Mouse (Mus musculus) embryonic facial prominence, embryonic 14.5 days (tissue): ENCODE data around the gene Fmn2. TPM values are rescaled to one million over a fixed set of nuclear protein-coding genes. Genes with fewer than 3 reads are reported as not detected.

Experiments used
- ATAC-seq: fragments of 200-750 bp; cut with Nextera tagmentation; 2 replicates; pipeline ENCODE4 v1.8.0; 2017; ENCODE audit warnings: low read depth, moderate number of reproducible peaks, moderate TSS enrichment
- DNase-seq: peaks from one replicate; pipeline ENCODE4 v3.0.0-alpha.2; 2015; ENCODE audit warnings: low spot score
- H3K27ac ChIP-seq: fragments of 300-500 bp; sonication (generic); replicated peaks from 2 replicates; pipeline ENCODE4 v1.5.1; 2014; ENCODE audit warnings: low read depth, mild to moderate bottlenecking, low read length, moderate library complexity
- H3K27me3 ChIP-seq: fragments of 300-500 bp; sonication (generic); replicated peaks from 2 replicates; pipeline ENCODE4 v1.6.1; 2014; ENCODE audit warnings: low read length; ENCODE audit not compliant: control insufficient read depth, insufficient read depth
- H3K36me3 ChIP-seq: fragments of 300-500 bp; sonication (generic); 2 replicates; pipeline ENCODE4 v1.6.1; 2014; ENCODE audit warnings: low read length, mixed read lengths; ENCODE audit not compliant: control insufficient read depth, insufficient read depth
- H3K4me1 ChIP-seq: fragments of 300-500 bp; sonication (generic); 2 replicates; pipeline ENCODE4 v1.6.1; 2014; ENCODE audit warnings: antibody characterized with exemption, low read length; ENCODE audit not compliant: control insufficient read depth, insufficient read depth
- H3K4me2 ChIP-seq: fragments of 300-500 bp; sonication (generic); 2 replicates; pipeline ENCODE4 v1.6.1; 2014; ENCODE audit warnings: low read depth, mild to moderate bottlenecking, low read length, moderate library complexity, mixed read lengths
- H3K4me3 ChIP-seq: fragments of 300-500 bp; sonication (generic); 2 replicates; pipeline ENCODE4 v1.5.1; 2014; ENCODE audit warnings: low read depth, mild to moderate bottlenecking, low read length
- H3K9ac ChIP-seq: fragments of 300-500 bp; sonication (generic); 2 replicates; pipeline ENCODE4 v1.6.1; 2014; ENCODE audit warnings: low read depth, mild to moderate bottlenecking, low read length, moderate library complexity, mixed read lengths
- H3K9me3 ChIP-seq: fragments of 300-500 bp; sonication (generic); 2 replicates; pipeline ENCODE4 v1.6.1; 2016; ENCODE audit warnings: low read length; ENCODE audit not compliant: control insufficient read depth
- WGBS: fragments of 180-500 bp; shearing (Covaris S2); extraction: QIAGEN DNeasy Blood & Tissue Kit; methylation state at CpG from one replicate; pipeline ENCODE4 v1.1.7; 2014; 5-methylcytosine and 5-hydroxymethylcytosine counted together
- polyA plus RNA-seq: library from polyadenylated mRNA; unstranded; fragments of >200 nt; fragmentation: Nextera tagmentation; extraction: Ambion mirVana; gene quantifications from 2 replicates; pipeline ENCODE4 v1.2.1, GENCODE M21; 2014

Gene Fmn2
- polyA plus RNA-seq, 1 experiment from 2014 or later = 1.3 TPM

- ATAC-seq (peak; percentile 84; the same call in 1 of the 2 replicates), DNase-seq (peak; percentile 35)
- Histone ChIP-seq H3K9ac (no peak overlapping the region), H3K36me3 (no peaks in the 10 kb centered on the region), H3K9me3 (no peaks in the 10 kb centered on the region), H3K27me3 (no peaks in the 10 kb centered on the region), H3K4me1 (0 out of 2 replicates have a peak, but pooled peaks cover 4% of the 10 kb centered on the region), H3K4me3 (no peak overlapping the region), H3K4me2 (no peak overlapping the region), H3K27ac (no peak overlapping the region)
- 44% methylated on average over 11 of the region's 11 CpGs for WGBS
Observed at GRCm38 (mm10) chr1:174536742-174537453, 35.3 kb downstream of the Fmn2 start.

GRCm38 (mm10) chr1:174537491-174537890 lies 35.9 kb downstream of the Fmn2 start:
- Histone ChIP-seq H3K9ac (no peak overlapping the region), H3K27me3 (no peaks in the 10 kb centered on the region), H3K4me2 (no peak overlapping the region), H3K27ac (no peak overlapping the region), H3K4me1 (0 out of 2 replicates have a peak, but pooled peaks cover 4% of the 10 kb centered on the region), H3K4me3 (no peak overlapping the region), H3K36me3 (no peaks in the 10 kb centered on the region), H3K9me3 (no peaks in the 10 kb centered on the region)
- 74% methylated on average over 3 of the region's 3 CpGs for WGBS
- no peak for DNase-seq
- no peak for ATAC-seq

- no peak for DNase-seq
- H3K36me3 ChIP-seq = no peaks in the 10 kb centered on the region
- no peaks in the 10 kb centered on the region for H3K27me3 ChIP-seq
- ATAC-seq = no peak
- H3K27ac ChIP-seq = no peak overlapping the region
- 83% methylated on average over 5 of the region's 5 CpGs for WGBS
- H3K9me3 ChIP-seq = no peaks in the 10 kb centered on the region
- H3K9ac ChIP-seq = no peak overlapping the region
- no peak overlapping the region for H3K4me2 ChIP-seq
- no peak overlapping the region for H3K4me3 ChIP-seq
- H3K4me1 ChIP-seq = no peaks in the 10 kb centered on the region
Observed at GRCm38 (mm10) chr1:174548291-174548690, 46.7 kb downstream of the Fmn2 start.

- H3K27me3 ChIP-seq = no peaks in the 10 kb centered on the region
- H3K4me2 ChIP-seq = no peak overlapping the region
- H3K4me1 ChIP-seq = no peaks in the 10 kb centered on the region
- WGBS = 17% methylated on average over 2 of the region's 2 CpGs
- ATAC-seq = no peak
- H3K36me3 ChIP-seq = no peaks in the 10 kb centered on the region
- peak; percentile 21 for DNase-seq
- H3K9me3 ChIP-seq = no peaks in the 10 kb centered on the region
- no peak overlapping the region for H3K4me3 ChIP-seq
- H3K9ac ChIP-seq = no peak overlapping the region
- no peak overlapping the region for H3K27ac ChIP-seq
Observed at GRCm38 (mm10) chr1:174553272-174554007, 51.8 kb downstream of the Fmn2 start.

- Histone ChIP-seq H3K27me3 (no peaks in the 10 kb centered on the region), H3K4me1 (no peaks in the 10 kb centered on the region), H3K4me3 (no peak overlapping the region), H3K36me3 (no peaks in the 10 kb centered on the region), H3K27ac (no peak overlapping the region), H3K9me3 (no peaks in the 10 kb centered on the region), H3K9ac (no peak overlapping the region), H3K4me2 (no peak overlapping the region)
- 71% methylated on average over 3 of the region's 3 CpGs for WGBS
- no peak for DNase-seq
- ATAC-seq = no peak
Observed at GRCm38 (mm10) chr1:174555412-174555811, 53.8 kb downstream of the Fmn2 start.

GRCm38 (mm10) chr1:174557211-174557610 lies 55.6 kb downstream of the Fmn2 start:
- H3K4me2 ChIP-seq = no peak overlapping the region
- H3K36me3 ChIP-seq = no peaks in the 10 kb centered on the region
- no peaks in the 10 kb centered on the region for H3K9me3 ChIP-seq
- ATAC-seq (no peak), DNase-seq (no peak)
- H3K27ac ChIP-seq = no peak overlapping the region
- no peak overlapping the region for H3K9ac ChIP-seq
- H3K27me3 ChIP-seq = no peaks in the 10 kb centered on the region
- no peak overlapping the region for H3K4me3 ChIP-seq
- no peaks in the 10 kb centered on the region for H3K4me1 ChIP-seq
- WGBS = 40% methylated on average over 4 of the region's 4 CpGs

GRCm38 (mm10) chr1:174557841-174558240 lies 56.2 kb downstream of the Fmn2 start:
- H3K9me3 ChIP-seq = no peaks in the 10 kb centered on the region
- no peak overlapping the region for H3K9ac ChIP-seq
- ATAC-seq (no peak), DNase-seq (no peak)
- no peak overlapping the region for H3K4me2 ChIP-seq
- no peaks in the 10 kb centered on the region for H3K36me3 ChIP-seq
- no peaks in the 10 kb centered on the region for H3K4me1 ChIP-seq
- H3K27ac ChIP-seq = no peak overlapping the region
- WGBS = 69% methylated on average over 3 of the region's 3 CpGs
- no peaks in the 10 kb centered on the region for H3K27me3 ChIP-seq
- no peak overlapping the region for H3K4me3 ChIP-seq

GRCm38 (mm10) chr1:174558488-174558887 lies 56.9 kb downstream of the Fmn2 start:
- no peaks in the 10 kb centered on the region for H3K4me1 ChIP-seq
- H3K9ac ChIP-seq = no peak overlapping the region
- H3K4me3 ChIP-seq = no peak overlapping the region
- 89% methylated on average over 2 of the region's 2 CpGs for WGBS
- no peaks in the 10 kb centered on the region for H3K27me3 ChIP-seq
- no peaks in the 10 kb centered on the region for H3K36me3 ChIP-seq
- H3K27ac ChIP-seq = no peak overlapping the region
- ATAC-seq = no peak
- DNase-seq = no peak
- no peak overlapping the region for H3K4me2 ChIP-seq
- no peaks in the 10 kb centered on the region for H3K9me3 ChIP-seq
